Mouse (Mus musculus) testis, adult 2 months (tissue): ENCODE results near the gene Dst. TPM values are rescaled to one million over a fixed set of nuclear protein-coding genes. Genes with fewer than 3 reads are reported as not detected.

ENCODE experiments used
- H3K27ac ChIP-seq: fragments of 200-500 bp; 2 replicates; pipeline ENCODE4 v1.5.1; 2012; ENCODE audit warnings: low read depth, low read length; ENCODE audit not compliant: control insufficient read depth, insufficient read depth
- H3K27me3 ChIP-seq: fragments of 200-500 bp; 2 replicates; pipeline ENCODE4 v1.6.1; 2012; ENCODE audit warnings: mild to moderate bottlenecking, low read length, moderate library complexity; ENCODE audit not compliant: control insufficient read depth, insufficient read depth
- H3K36me3 ChIP-seq: fragments of 200-500 bp; 2 replicates; pipeline ENCODE4 v1.6.1; 2012; ENCODE audit warnings: mild to moderate bottlenecking, low read length; ENCODE audit not compliant: control insufficient read depth, insufficient read depth
- H3K4me1 ChIP-seq: fragments of 200-500 bp; 2 replicates; pipeline ENCODE4 v1.6.1; 2012; ENCODE audit warnings: low read length; ENCODE audit not compliant: control insufficient read depth, insufficient read depth
- H3K4me3 ChIP-seq: fragments of 200-500 bp; 2 replicates; pipeline ENCODE4 v1.5.1; 2012; ENCODE audit warnings: low read depth, mild to moderate bottlenecking, low read length, moderate library complexity, mixed read lengths; ENCODE audit not compliant: control insufficient read depth
- CTCF ChIP-seq: fragments of 200-500 bp; IDR thresholded peaks from 2 replicates; pipeline ENCODE4 v1.5.1; 2012; ENCODE audit warnings: low read depth, mild to moderate bottlenecking, inconsistent platforms, low read length, moderate library complexity; ENCODE audit not compliant: control insufficient read depth, insufficient read depth, insufficient replicate concordance
- POLR2A ChIP-seq: fragments of 200-500 bp; IDR thresholded peaks from 2 replicates; pipeline ENCODE4 v1.6.1; 2012; ENCODE audit warnings: low read depth, mild to moderate bottlenecking, inconsistent platforms, low read length, moderate library complexity; ENCODE audit not compliant: control insufficient read depth
- polyA plus RNA-seq: library from polyadenylated mRNA; depleted of rRNA; stranded (reverse); fragments of >200 nt; gene quantifications from 2 replicates; pipeline ENCODE4 v1.2.3, GENCODE M21; 2012

Gene Dst
- polyA plus RNA-seq, 1 experiment, result 33.0 TPM

- Histone ChIP-seq H3K4me3 (peak overlapping the region; percentile 65), H3K36me3 (no peaks in the 10 kb centered on the region), H3K4me1 (peaks cover 2% of the 10 kb centered on the region; the same call in 1 of the 2 replicates), H3K27ac (no peak overlapping the region), H3K27me3 (no peaks in the 10 kb centered on the region)
- TF ChIP-seq POLR2A, result no peak
- TF ChIP-seq CTCF, result no peak
These were observed 103.8 kb downstream of the Dst start for GRCm38 (mm10) chr1:34011821-34012271.

GRCm38 (mm10) chr1:34013490-34013889, 105.5 kb downstream of the Dst start:
- Histone ChIP-seq H3K27me3 (no peaks in the 10 kb centered on the region), H3K4me3 (no peak overlapping the region), H3K4me1 (peaks cover 2% of the 10 kb centered on the region; the same call in 1 of the 2 replicates), H3K36me3 (no peaks in the 10 kb centered on the region), H3K27ac (no peak overlapping the region)
- no peak for TF ChIP-seq POLR2A
- TF ChIP-seq CTCF, result no peak

DNA sequence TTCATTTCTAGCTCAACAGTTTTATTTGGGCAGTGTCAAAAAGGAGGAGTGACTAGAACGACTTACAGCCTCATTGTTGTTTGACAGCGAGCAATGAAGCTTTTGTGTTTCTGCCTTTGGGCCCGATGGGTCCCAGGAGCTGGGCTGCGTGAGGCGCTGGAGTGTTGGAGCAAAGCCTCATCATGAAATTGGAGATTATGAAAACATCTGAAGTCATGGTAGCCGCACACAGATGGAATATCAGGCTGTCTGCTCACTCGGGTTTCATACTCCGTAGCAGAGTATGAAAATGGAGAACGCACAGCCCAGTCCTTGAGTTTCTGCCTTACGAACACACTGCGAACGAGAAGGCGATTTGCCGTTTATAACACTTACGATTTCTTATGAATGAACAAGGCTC, 108.8 kb downstream of the Dst start:
- no peaks in the 10 kb centered on the region for H3K27me3 ChIP-seq
- no peaks in the 10 kb centered on the region for H3K36me3 ChIP-seq
- no peak overlapping the region for H3K27ac ChIP-seq
- H3K4me1 ChIP-seq, result peaks cover 1% of the 10 kb centered on the region; the same call in 1 of the 2 replicates
- H3K4me3 ChIP-seq, result no peak overlapping the region
- TF ChIP-seq POLR2A (no peak), CTCF (no peak)

DNA sequence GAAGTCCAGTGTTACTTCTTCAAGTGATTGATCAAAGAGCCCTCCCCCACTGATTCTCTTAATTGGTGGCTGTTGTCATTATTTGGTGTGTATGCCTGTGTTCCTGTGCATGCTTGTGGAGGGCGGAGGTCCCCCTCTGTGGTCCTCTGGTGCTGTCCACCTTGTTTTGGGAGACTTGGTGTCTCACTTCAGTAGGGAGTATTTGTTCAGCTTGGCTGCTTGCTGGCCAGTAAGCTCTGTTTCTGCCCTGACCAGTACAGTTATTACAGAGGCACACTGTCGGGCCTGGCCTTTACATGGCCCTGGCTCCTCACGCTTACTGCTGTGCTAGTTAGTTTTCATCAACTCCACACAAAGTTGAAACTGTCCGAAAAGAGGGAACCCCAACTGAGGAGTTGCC, 109.3 kb downstream of the Dst start:
- no peaks in the 10 kb centered on the region for H3K4me1 ChIP-seq
- TF ChIP-seq CTCF, result no peak
- no peak overlapping the region for H3K4me3 ChIP-seq
- no peaks in the 10 kb centered on the region for H3K27me3 ChIP-seq
- H3K36me3 ChIP-seq, result no peaks in the 10 kb centered on the region
- H3K27ac ChIP-seq, result no peak overlapping the region

- H3K36me3 ChIP-seq, result no peaks in the 10 kb centered on the region
- H3K27ac ChIP-seq, result no peak overlapping the region
- TF ChIP-seq CTCF (no peak), POLR2A (no peak)
- H3K27me3 ChIP-seq, result no peaks in the 10 kb centered on the region
- H3K4me3 ChIP-seq, result no peak overlapping the region
- no peaks in the 10 kb centered on the region for H3K4me1 ChIP-seq
These were observed 112.6 kb downstream of the Dst start for GRCm38 (mm10) chr1:34020599-34020998.

- H3K27me3 ChIP-seq, result no peaks in the 10 kb centered on the region
These were observed 113.5 kb downstream of the Dst start for GRCm38 (mm10) chr1:34021574-34021973.

GRCm38 (mm10) chr1:34023154-34023553, 115.1 kb downstream of the Dst start:
- Histone ChIP-seq H3K27ac (no peak overlapping the region), H3K36me3 (no peaks in the 10 kb centered on the region), H3K27me3 (no peaks in the 10 kb centered on the region), H3K4me1 (no peaks in the 10 kb centered on the region), H3K4me3 (no peak overlapping the region)
- TF ChIP-seq CTCF (no peak), POLR2A (no peak)

More at GRCm38 (mm10) chr1:34021574-34021973, 113.5 kb downstream of the Dst start:
- H3K36me3 ChIP-seq, result no peaks in the 10 kb centered on the region
- H3K4me1 ChIP-seq, result no peaks in the 10 kb centered on the region
- no peak overlapping the region for H3K4me3 ChIP-seq
- TF ChIP-seq CTCF (no peak), POLR2A (no peak)
- H3K27ac ChIP-seq, result no peak overlapping the region

DNA sequence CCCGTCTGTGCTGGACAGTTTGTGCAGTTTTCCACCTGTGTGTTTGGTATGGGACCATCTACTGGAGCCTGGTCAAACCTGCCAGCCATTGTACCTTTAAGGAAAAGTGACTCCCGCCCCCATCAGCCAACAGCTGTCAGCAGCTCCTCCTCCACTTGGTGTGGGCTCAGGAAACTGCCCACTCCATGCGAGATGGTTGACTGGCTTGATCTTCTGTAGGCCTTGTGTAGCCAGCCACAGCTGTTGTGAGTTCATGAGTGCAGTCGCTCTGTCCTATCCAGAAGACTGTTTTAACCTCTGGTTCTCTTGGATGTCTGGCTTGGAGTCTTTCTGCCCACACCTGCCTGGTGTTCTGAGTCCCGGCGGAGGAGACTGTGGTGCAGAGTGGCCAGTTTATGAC, 117.9 kb downstream of the Dst start:
- Histone ChIP-seq H3K27me3 (no peaks in the 10 kb centered on the region), H3K4me1 (no peaks in the 10 kb centered on the region), H3K27ac (no peak overlapping the region), H3K36me3 (no peaks in the 10 kb centered on the region), H3K4me3 (no peak overlapping the region)
- no peak for TF ChIP-seq CTCF
- TF ChIP-seq POLR2A, result no peak
